Mouse (Mus musculus) forebrain, embryonic 10.5 days (tissue): ENCODE measurements at regions not wholly inside any gene's neighbourhood (a gene's known extent, or its start where the extent isn't known, plus 50 kb on each side); places are given as distances from the start of the nearest gene placed in this dataset.
"Not testable (repeated sequence)": the region's sequence is repeated elsewhere in the genome, so short reads cannot be mapped to it uniquely, and the experiment has no call there.

Source experiments
- DNase-seq: peaks from one replicate; pipeline ENCODE4 v3.0.0-alpha.2; 2017; ENCODE audit warnings: low spot score; ENCODE audit errors: extremely low spot score
- H3K27ac ChIP-seq: fragments of 300-500 bp; sonication (generic); 2 replicates; pipeline ENCODE4 v1.5.1; 2016; ENCODE audit warnings: mild to moderate bottlenecking
- H3K27me3 ChIP-seq: fragments of 300-500 bp; sonication (generic); 2 replicates; pipeline ENCODE4 v1.6.1; 2016; ENCODE audit warnings: mild to moderate bottlenecking; ENCODE audit not compliant: poor library complexity, severe bottlenecking
- H3K36me3 ChIP-seq: fragments of 300-500 bp; sonication (generic); replicated peaks from 2 replicates; pipeline ENCODE4 v1.6.1; 2016; ENCODE audit warnings: mild to moderate bottlenecking, moderate library complexity
- H3K4me1 ChIP-seq: fragments of 300-500 bp; sonication (generic); 2 replicates; pipeline ENCODE4 v1.6.1; 2016
- H3K4me3 ChIP-seq: fragments of 300-500 bp; sonication (generic); 2 replicates; pipeline ENCODE4 v1.5.1; 2016; ENCODE audit warnings: mild to moderate bottlenecking, moderate library complexity
- H3K9me3 ChIP-seq: fragments of 300-500 bp; sonication (generic); 2 replicates; pipeline ENCODE4 v1.6.1; 2016; ENCODE audit warnings: mild to moderate bottlenecking, moderate library complexity
- WGBS: fragments of 180-500 bp; shearing (Covaris S2); methylation state at CpG from one replicate; pipeline ENCODE4 v1.1.7; 2016; 5-methylcytosine and 5-hydroxymethylcytosine counted together

GRCm38 (mm10) chr10:46629876-46630275 is 1052.2 kb downstream of the Hace1 start:
- no peaks in the 10 kb centered on the region for H3K36me3 ChIP-seq
- WGBS: 98% methylated on average over 1 of the region's 1 CpGs
- H3K4me1 ChIP-seq: no peaks in the 10 kb centered on the region
- no peaks in the 10 kb centered on the region for H3K9me3 ChIP-seq
- H3K4me3 ChIP-seq: no peak overlapping the region
- DNase-seq: no peak
- no peak overlapping the region for H3K27ac ChIP-seq
- no peaks in the 10 kb centered on the region for H3K27me3 ChIP-seq

GRCm38 (mm10) chr10:46663041-46663440 is 1085.4 kb downstream of the Hace1 start:
- no peak for DNase-seq
- no peaks in the 10 kb centered on the region for H3K4me1 ChIP-seq

GRCm38 (mm10) chr10:46689823-46690372 is 1112.3 kb downstream of the Hace1 start:
- H3K27ac ChIP-seq, H3K4me1 ChIP-seq, H3K4me3 ChIP-seq, H3K9me3 ChIP-seq, H3K36me3 ChIP-seq, DNase-seq, H3K27me3 ChIP-seq: not testable (repeated sequence)
- WGBS: 95% methylated on average over 1 of the region's 1 CpGs

More at GRCm38 (mm10) chr10:46663041-46663440, 1085.4 kb downstream of the Hace1 start:
- H3K27me3 ChIP-seq: no peaks in the 10 kb centered on the region
- H3K4me3 ChIP-seq: no peak overlapping the region
- no peaks in the 10 kb centered on the region for H3K9me3 ChIP-seq
- no peak overlapping the region for H3K27ac ChIP-seq
- H3K36me3 ChIP-seq: no peaks in the 10 kb centered on the region

- 89% methylated on average over 3 of the region's 3 CpGs for WGBS
- Histone ChIP-seq H3K4me1 (peaks cover 11% of the 10 kb centered on the region; the same call in 1 of the 2 replicates), H3K9me3 (no peaks in the 10 kb centered on the region), H3K27me3 (no peaks in the 10 kb centered on the region), H3K27ac (no peak overlapping the region), H3K36me3 (no peaks in the 10 kb centered on the region), H3K4me3 (no peak overlapping the region)
- DNase-seq: no peak
These were observed 1115.0 kb downstream of the Hace1 start for GRCm38 (mm10) chr10:46692661-46693060.

- Histone ChIP-seq H3K27ac (no peak overlapping the region), H3K9me3 (no peaks in the 10 kb centered on the region), H3K27me3 (no peaks in the 10 kb centered on the region), H3K4me3 (no peak overlapping the region), H3K4me1 (peaks cover 12% of the 10 kb centered on the region; the same call in 1 of the 2 replicates), H3K36me3 (no peaks in the 10 kb centered on the region)
- WGBS: 60% methylated on average over 2 of the region's 2 CpGs
- no peak for DNase-seq
These were observed 1120.0 kb downstream of the Hace1 start for GRCm38 (mm10) chr10:46697363-46698246.

- Histone ChIP-seq H3K4me1 (peaks cover 12% of the 10 kb centered on the region; the same call in 1 of the 2 replicates), H3K9me3 (no peaks in the 10 kb centered on the region), H3K4me3 (no peak overlapping the region), H3K27ac (no peak overlapping the region), H3K27me3 (no peaks in the 10 kb centered on the region), H3K36me3 (no peaks in the 10 kb centered on the region)
- 64% methylated on average over 4 of the region's 4 CpGs for WGBS
- DNase-seq: no peak
These were observed 1123.6 kb downstream of the Hace1 start for GRCm38 (mm10) chr10:46701221-46701620.

- not testable (repeated sequence) for H3K36me3 ChIP-seq, H3K4me1 ChIP-seq, H3K27me3 ChIP-seq, H3K27ac ChIP-seq, DNase-seq, H3K9me3 ChIP-seq, H3K4me3 ChIP-seq
These were observed 1130.4 kb downstream of the Hace1 start for GRCm38 (mm10) chr10:46708022-46708421.

GRCm38 (mm10) chr10:46712690-46713089 is 1135.1 kb downstream of the Hace1 start:
- Histone ChIP-seq H3K36me3 (no peaks in the 10 kb centered on the region), H3K27ac (no peak overlapping the region), H3K4me3 (no peak overlapping the region), H3K9me3 (no peaks in the 10 kb centered on the region), H3K4me1 (no peaks in the 10 kb centered on the region), H3K27me3 (no peaks in the 10 kb centered on the region)
- no peak for DNase-seq

- no peak overlapping the region for H3K4me3 ChIP-seq
- no peak overlapping the region for H3K27ac ChIP-seq
- no peaks in the 10 kb centered on the region for H3K9me3 ChIP-seq
- no peak for DNase-seq
- no peaks in the 10 kb centered on the region for H3K4me1 ChIP-seq
- no peaks in the 10 kb centered on the region for H3K36me3 ChIP-seq
- 85% methylated on average over 2 of the region's 2 CpGs for WGBS
- no peaks in the 10 kb centered on the region for H3K27me3 ChIP-seq
These were observed 1140.9 kb downstream of the Hace1 start for GRCm38 (mm10) chr10:46718349-46719087.

- no peaks in the 10 kb centered on the region for H3K9me3 ChIP-seq
- WGBS: 89% methylated on average over 2 of the region's 2 CpGs
- DNase-seq: no peak
- no peak overlapping the region for H3K4me3 ChIP-seq
- no peaks in the 10 kb centered on the region for H3K4me1 ChIP-seq
- no peaks in the 10 kb centered on the region for H3K27me3 ChIP-seq
- no peaks in the 10 kb centered on the region for H3K36me3 ChIP-seq
- H3K27ac ChIP-seq: no peak overlapping the region
These were observed 1141.5 kb downstream of the Hace1 start for GRCm38 (mm10) chr10:46719088-46719469.

- Histone ChIP-seq H3K27ac (no peak overlapping the region), H3K4me3 (no peak overlapping the region), H3K9me3 (no peaks in the 10 kb centered on the region), H3K27me3 (no peaks in the 10 kb centered on the region), H3K36me3 (no peaks in the 10 kb centered on the region), H3K4me1 (no peaks in the 10 kb centered on the region)
- 90% methylated on average over 2 of the region's 2 CpGs for WGBS
- no peak for DNase-seq
These were observed 1146.0 kb downstream of the Hace1 start for GRCm38 (mm10) chr10:46723666-46724065.

- no peaks in the 10 kb centered on the region for H3K27me3 ChIP-seq
- no peak overlapping the region for H3K27ac ChIP-seq
- no peaks in the 10 kb centered on the region for H3K36me3 ChIP-seq
- WGBS: 85% methylated on average over 1 of the region's 1 CpGs
- no peaks in the 10 kb centered on the region for H3K9me3 ChIP-seq
- 0 out of 2 replicates have a peak, but pooled peaks cover 4% of the 10 kb centered on the region for H3K4me1 ChIP-seq
- no peak overlapping the region for H3K4me3 ChIP-seq
- DNase-seq: no peak
These were observed 1153.0 kb downstream of the Hace1 start for GRCm38 (mm10) chr10:46730601-46731000.

- 12% methylated on average over 2 of the region's 2 CpGs for WGBS
- no peaks in the 10 kb centered on the region for H3K9me3 ChIP-seq
- H3K4me1 ChIP-seq: 0 out of 2 replicates have a peak, but pooled peaks cover 4% of the 10 kb centered on the region
- H3K4me3 ChIP-seq: no peak overlapping the region
- H3K27me3 ChIP-seq: no peaks in the 10 kb centered on the region
- DNase-seq: no peak
- no peaks in the 10 kb centered on the region for H3K36me3 ChIP-seq
- no peak overlapping the region for H3K27ac ChIP-seq
These were observed 1156.2 kb downstream of the Hace1 start for GRCm38 (mm10) chr10:46733760-46734265.
